Mouse (Mus musculus) heart, embryonic 11.5 days (tissue): ENCODE results near the gene Nostrin. TPM values are rescaled to one million over a fixed set of nuclear protein-coding genes. Genes with fewer than 3 reads are reported as not detected.

Experiments
- ATAC-seq: fragments of 200-750 bp; cut with Nextera tagmentation; replicated peaks from 2 replicates; pipeline ENCODE4 v1.8.0; 2017; ENCODE audit warnings: moderate library complexity; ENCODE audit not compliant: insufficient number of reproducible peaks, low FRiP score, low TSS enrichment
- H3K27ac ChIP-seq: fragments of 300-500 bp; sonication (generic); 2 replicates; pipeline ENCODE4 v1.5.1; 2014; ENCODE audit warnings: mild to moderate bottlenecking, low read depth, low read length
- H3K27me3 ChIP-seq: fragments of 300-500 bp; sonication (generic); 2 replicates; pipeline ENCODE4 v1.6.1; 2014; ENCODE audit warnings: mild to moderate bottlenecking, low read length, mixed read lengths; ENCODE audit not compliant: control insufficient read depth, insufficient read depth
- H3K36me3 ChIP-seq: fragments of 300-500 bp; sonication (generic); 2 replicates; pipeline ENCODE4 v1.6.1; 2014; ENCODE audit warnings: mild to moderate bottlenecking, low read length, moderate library complexity, mixed read lengths; ENCODE audit not compliant: control insufficient read depth, insufficient read depth
- H3K4me1 ChIP-seq: fragments of 300-500 bp; sonication (generic); 2 replicates; pipeline ENCODE4 v1.6.1; 2014; ENCODE audit warnings: low read length; ENCODE audit not compliant: control insufficient read depth, insufficient read depth
- H3K4me2 ChIP-seq: fragments of 300-500 bp; sonication (generic); 2 replicates; pipeline ENCODE4 v1.6.1; 2014; ENCODE audit warnings: mild to moderate bottlenecking, moderate library complexity
- H3K4me3 ChIP-seq: fragments of 300-500 bp; sonication (generic); 2 replicates; pipeline ENCODE4 v1.5.1; 2014; ENCODE audit warnings: low read depth, low read length
- H3K9ac ChIP-seq: fragments of 300-500 bp; sonication (generic); 2 replicates; pipeline ENCODE4 v1.6.1; 2014; ENCODE audit warnings: mild to moderate bottlenecking, low read depth, low read length, moderate library complexity
- H3K9me3 ChIP-seq: fragments of 300-500 bp; sonication (generic); replicated peaks from 2 replicates; pipeline ENCODE4 v1.6.1; 2016; ENCODE audit warnings: low read length; ENCODE audit not compliant: control insufficient read depth
- WGBS: fragments of 180-500 bp; shearing (Covaris S2); extraction: QIAGEN DNeasy Blood & Tissue Kit; methylation state at CpG from one replicate; pipeline ENCODE4 v1.1.7; 2014; ENCODE audit not compliant: insufficient replicate concordance; 5-methylcytosine and 5-hydroxymethylcytosine counted together
- polyA plus RNA-seq: library from polyadenylated mRNA; unstranded; fragments of >200 nt; fragmentation: Nextera tagmentation; extraction: Ambion mirVana; gene quantifications from 2 replicates; pipeline ENCODE4 v1.2.1, GENCODE M21; 2014

The Nostrin gene
- polyA plus RNA-seq, 1 experiment from 2014 or later: 3.5 TPM

- no peak overlapping the region for H3K27ac ChIP-seq
- no peaks in the 10 kb centered on the region for H3K27me3 ChIP-seq
- H3K9me3 ChIP-seq: no peaks in the 10 kb centered on the region
- ATAC-seq: no peak
- WGBS: 53% methylated on average over 1 of the region's 1 CpGs
- H3K36me3 ChIP-seq: no peaks in the 10 kb centered on the region
- 0 out of 2 replicates have a peak, but pooled peaks cover 11% of the 10 kb centered on the region for H3K4me1 ChIP-seq
- no peak overlapping the region for H3K9ac ChIP-seq
- no peak overlapping the region for H3K4me3 ChIP-seq
- H3K4me2 ChIP-seq: no peak overlapping the region
Measured at GRCm38 (mm10) chr2:69134186-69134585, 1.4 kb upstream of the Nostrin start.

- H3K4me3 ChIP-seq: no peak overlapping the region
- no peaks in the 10 kb centered on the region for H3K36me3 ChIP-seq
- no peaks in the 10 kb centered on the region for H3K27me3 ChIP-seq
- 48% methylated on average over 9 of the region's 9 CpGs for WGBS
- no peak overlapping the region for H3K4me2 ChIP-seq
- ATAC-seq: no peak
- H3K4me1 ChIP-seq: 0 out of 2 replicates have a peak, but pooled peaks cover 7% of the 10 kb centered on the region
- H3K9ac ChIP-seq: no peak overlapping the region
- H3K27ac ChIP-seq: no peak overlapping the region
- no peaks in the 10 kb centered on the region for H3K9me3 ChIP-seq
Measured at GRCm38 (mm10) chr2:69134937-69135336, 663 bp upstream of the Nostrin start.

GRCm38 (mm10) chr2:69137406-69138084 lies 1.9 kb downstream of the Nostrin start:
- Histone ChIP-seq H3K9ac (no peak overlapping the region), H3K9me3 (no peaks in the 10 kb centered on the region), H3K36me3 (no peaks in the 10 kb centered on the region), H3K27me3 (no peaks in the 10 kb centered on the region), H3K4me3 (no peak overlapping the region), H3K27ac (no peak overlapping the region), H3K4me2 (no peak overlapping the region), H3K4me1 (0 out of 2 replicates have a peak, but pooled peaks cover 3% of the 10 kb centered on the region)
- no peak for ATAC-seq
- WGBS: 85% methylated on average over 10 of the region's 10 CpGs

- 75% methylated on average over 4 of the region's 4 CpGs for WGBS
- Histone ChIP-seq H3K4me1 (0 out of 2 replicates have a peak, but pooled peaks cover 3% of the 10 kb centered on the region), H3K4me2 (no peak overlapping the region), H3K9me3 (no peaks in the 10 kb centered on the region), H3K4me3 (no peak overlapping the region), H3K27ac (no peak overlapping the region), H3K27me3 (no peaks in the 10 kb centered on the region), H3K36me3 (no peaks in the 10 kb centered on the region), H3K9ac (no peak overlapping the region)
- no peak for ATAC-seq
Measured at GRCm38 (mm10) chr2:69138759-69139158, 3.2 kb downstream of the Nostrin start.

- no peaks in the 10 kb centered on the region for H3K27me3 ChIP-seq
- H3K4me3 ChIP-seq: no peak overlapping the region
- no peak overlapping the region for H3K27ac ChIP-seq
- ATAC-seq: no peak
- H3K4me1 ChIP-seq: 0 out of 2 replicates have a peak, but pooled peaks cover 3% of the 10 kb centered on the region
- H3K9ac ChIP-seq: no peak overlapping the region
- 64% methylated on average over 2 of the region's 2 CpGs for WGBS
- H3K4me2 ChIP-seq: no peak overlapping the region
- H3K9me3 ChIP-seq: no peaks in the 10 kb centered on the region
- no peaks in the 10 kb centered on the region for H3K36me3 ChIP-seq
Measured at GRCm38 (mm10) chr2:69140215-69140614, 4.6 kb downstream of the Nostrin start.

GRCm38 (mm10) chr2:69140816-69141215 lies 5.2 kb downstream of the Nostrin start:
- ATAC-seq: no peak
- no peak overlapping the region for H3K27ac ChIP-seq
- H3K4me2 ChIP-seq: no peak overlapping the region
- 67% methylated on average over 4 of the region's 4 CpGs for WGBS
- H3K27me3 ChIP-seq: no peaks in the 10 kb centered on the region
- no peak overlapping the region for H3K4me3 ChIP-seq
- H3K4me1 ChIP-seq: no peaks in the 10 kb centered on the region
- no peaks in the 10 kb centered on the region for H3K9me3 ChIP-seq
- H3K9ac ChIP-seq: no peak overlapping the region
- no peaks in the 10 kb centered on the region for H3K36me3 ChIP-seq

GRCm38 (mm10) chr2:69148691-69149090 lies 13.1 kb downstream of the Nostrin start:
- H3K9me3 ChIP-seq: no peaks in the 10 kb centered on the region
- H3K4me1 ChIP-seq: no peaks in the 10 kb centered on the region
- 48% methylated on average over 3 of the region's 3 CpGs for WGBS
- no peak overlapping the region for H3K27ac ChIP-seq
- ATAC-seq: no peak
- H3K9ac ChIP-seq: no peak overlapping the region
- H3K4me3 ChIP-seq: no peak overlapping the region
- H3K4me2 ChIP-seq: no peak overlapping the region
- no peaks in the 10 kb centered on the region for H3K36me3 ChIP-seq
- H3K27me3 ChIP-seq: no peaks in the 10 kb centered on the region

GRCm38 (mm10) chr2:69149154-69149553 lies 13.6 kb downstream of the Nostrin start:
- no peaks in the 10 kb centered on the region for H3K27me3 ChIP-seq
- no peak overlapping the region for H3K4me2 ChIP-seq
- H3K4me1 ChIP-seq: no peaks in the 10 kb centered on the region
- no peak for ATAC-seq
- no peaks in the 10 kb centered on the region for H3K9me3 ChIP-seq
- 88% methylated on average over 10 of the region's 10 CpGs for WGBS
- no peak overlapping the region for H3K27ac ChIP-seq
- H3K36me3 ChIP-seq: no peaks in the 10 kb centered on the region
- H3K9ac ChIP-seq: no peak overlapping the region
- no peak overlapping the region for H3K4me3 ChIP-seq

GRCm38 (mm10) chr2:69150841-69151240 lies 15.2 kb downstream of the Nostrin start:
- Histone ChIP-seq H3K4me2 (no peak overlapping the region), H3K9me3 (no peaks in the 10 kb centered on the region), H3K9ac (no peak overlapping the region), H3K36me3 (no peaks in the 10 kb centered on the region), H3K27ac (no peak overlapping the region), H3K4me1 (no peaks in the 10 kb centered on the region), H3K4me3 (no peak overlapping the region), H3K27me3 (no peaks in the 10 kb centered on the region)
- 68% methylated on average over 5 of the region's 5 CpGs for WGBS
- no peak for ATAC-seq
